Comparison of ENCODE assay signal across 9 mouse cellular contexts in the genomic region with DNA sequence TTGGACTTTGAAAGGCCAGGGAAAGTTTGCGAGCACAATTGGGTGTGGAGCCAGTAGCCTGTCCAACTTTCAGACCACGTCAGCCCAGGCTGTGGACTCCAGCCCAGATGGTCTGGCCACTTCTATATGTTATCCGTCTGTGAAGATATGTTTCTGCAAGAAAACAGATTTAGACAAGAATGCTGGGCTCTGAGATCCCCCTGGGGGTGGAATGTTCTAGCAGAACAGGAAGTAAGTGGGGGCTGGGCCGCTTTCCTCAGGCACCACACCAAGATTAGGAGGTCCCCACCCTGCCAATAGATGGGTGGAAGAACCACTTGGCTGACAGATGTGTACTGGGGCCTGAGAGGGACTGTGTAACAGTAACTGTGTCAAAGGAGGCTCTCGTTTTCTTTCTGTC. TPM values are rescaled to one million over a fixed set of nuclear protein-coding genes. Genes with fewer than 3 reads are reported as not detected.
DNase-seq lines count a peak whose midpoint lies in the region; ATAC-seq and TF ChIP-seq lines count a peak whose summit lies in the region.
"Had no signal": no experiment of that assay in that cellular context is flagged by ENCODE, and none has a peak within 500 bp of the region (broad histone marks: within the 10 kb centered on the region; RNA-seq: fewer than 3 reads in every experiment).

No protein-coding gene starts in this region.

- no peak overlapping the region for H3K4me2 ChIP-seq in kidney, embryonic 15.5 days
- no peak overlapping the region for H3K4me2 ChIP-seq in stomach, postnatal 0 days (replicated peaks; ENCODE audit: low read depth)
- H3K4me2 ChIP-seq in forebrain, embryonic 14.5 days (ENCODE audit: low read length), result no peak overlapping the region
- H3K4me2 ChIP-seq: embryonic facial prominence, embryonic 12.5 days had no signal

- H3K4me3 ChIP-seq in kidney, embryonic 15.5 days (replicated peaks), result no peak overlapping the region
- no peak overlapping the region for H3K4me3 ChIP-seq in stomach, postnatal 0 days (ENCODE audit: low read depth, low read length)
- no peak overlapping the region for H3K4me3 ChIP-seq in forebrain, embryonic 14.5 days (ENCODE audit: low read depth, low read length)
- H3K4me3 ChIP-seq: embryonic facial prominence, embryonic 12.5 days had no signal

- peak; percentile 42 for TF ChIP-seq CTCF in stomach, postnatal 0 days (IDR thresholded peaks at IDR 0.05; ENCODE audit: low read depth)

- 57% methylated on average over 5 of the region's 5 CpGs for WGBS in kidney, embryonic 15.5 days
- WGBS in stomach, postnatal 0 days, result 29% methylated on average over 5 of the region's 5 CpGs
- WGBS in forebrain, embryonic 14.5 days, result 91% methylated on average over 5 of the region's 5 CpGs

- no peaks in the 10 kb centered on the region for H3K27me3 ChIP-seq in kidney, embryonic 15.5 days
- H3K27me3 ChIP-seq in stomach, postnatal 0 days (ENCODE audit: control insufficient read depth, insufficient read depth, low read length), result no peaks in the 10 kb centered on the region
- no peaks in the 10 kb centered on the region for H3K27me3 ChIP-seq in forebrain, embryonic 14.5 days (replicated peaks; ENCODE audit: control insufficient read depth, insufficient read depth, low read length)
- H3K27me3 ChIP-seq: embryonic facial prominence, embryonic 12.5 days had no signal

- H3K9ac ChIP-seq in kidney, embryonic 15.5 days, result no peak overlapping the region
- H3K9ac ChIP-seq in stomach, postnatal 0 days (ENCODE audit: low read length), result no peak overlapping the region
- H3K9ac ChIP-seq in forebrain, embryonic 14.5 days (ENCODE audit: low read length), result no peak overlapping the region
- H3K9ac ChIP-seq: embryonic facial prominence, embryonic 12.5 days had no signal

- peak overlapping the region; percentile 56 for H3K27ac ChIP-seq in kidney, embryonic 15.5 days
- peak overlapping the region; percentile 79 for H3K27ac ChIP-seq in stomach, postnatal 0 days (replicated peaks)
- no peak overlapping the region for H3K27ac ChIP-seq in forebrain, embryonic 14.5 days (ENCODE audit: low read depth, low read length)
- H3K27ac ChIP-seq: embryonic facial prominence, embryonic 12.5 days had no signal

- H3K4me1 ChIP-seq in kidney, embryonic 15.5 days, result peaks cover 13% of the 10 kb centered on the region; the same call in 1 of the 2 replicates
- H3K4me1 ChIP-seq in stomach, postnatal 0 days (replicated peaks; ENCODE audit: control insufficient read depth, insufficient read depth), result 0 out of 2 replicates have a peak, but pooled peaks cover 2% of the 10 kb centered on the region
- H3K4me1 ChIP-seq in forebrain, embryonic 14.5 days (ENCODE audit: control insufficient read depth, insufficient read depth, low read length), result no peaks in the 10 kb centered on the region

- no peak for DNase-seq in kidney, adult 11 months
- DNase-seq in heart, adult 8-10 months (ENCODE audit: low spot score), result peak; percentile 69
- peak; percentile 63 for DNase-seq in kidney, postnatal 10 days
- DNase-seq in stomach, postnatal 0 days (ENCODE audit: low spot score), result peak; percentile 24
- DNase-seq in forebrain, embryonic 14.5 days (ENCODE audit: low spot score), result no peak
- no peak for DNase-seq in T-cell, adult 2 months (ENCODE audit: low spot score)
- no peak for DNase-seq in thymus, postnatal 25 days

- no peaks in the 10 kb centered on the region for H3K36me3 ChIP-seq in kidney, embryonic 15.5 days
- H3K36me3 ChIP-seq in stomach, postnatal 0 days (ENCODE audit: control insufficient read depth, insufficient read depth, low read length), result no peaks in the 10 kb centered on the region
- H3K36me3 ChIP-seq in forebrain, embryonic 14.5 days (ENCODE audit: control insufficient read depth, insufficient read depth, low read length), result no peaks in the 10 kb centered on the region
- H3K36me3 ChIP-seq: embryonic facial prominence, embryonic 12.5 days had no signal

- TF ChIP-seq EP300 in stomach, postnatal 0 days (optimal IDR thresholded peaks at IDR 0.05), result peak; percentile 26

- ATAC-seq in kidney, embryonic 15.5 days (replicated peaks; ENCODE audit: low FRiP score), result peak; percentile 36; the same call in 1 of the 2 replicates
- ATAC-seq in stomach, postnatal 0 days (ENCODE audit: low FRiP score, low TSS enrichment), result peak; percentile 74
- no peak for ATAC-seq in forebrain, embryonic 14.5 days

- H3K9me3 ChIP-seq in kidney, embryonic 15.5 days (replicated peaks), result no peaks in the 10 kb centered on the region
- H3K9me3 ChIP-seq in stomach, postnatal 0 days (ENCODE audit: control insufficient read depth, low read length), result no peaks in the 10 kb centered on the region
- no peaks in the 10 kb centered on the region for H3K9me3 ChIP-seq in forebrain, embryonic 14.5 days (replicated peaks; ENCODE audit: control insufficient read depth, low read length)
- H3K9me3 ChIP-seq: embryonic facial prominence, embryonic 12.5 days had no signal

RNA-seq across cellular contexts. Expression of a gene that starts 37.8 kb away (rescaled TPM):
- 51.0 and 62.1 TPM in 2 replicates for polyA plus RNA-seq in kidney, embryonic 15.5 days (2015; fragmentation: Nextera tagmentation; extraction: Ambion mirVana)
- 10 to 100 TPM; 10.8 to 17.6 (median 15.1) TPM for total RNA-seq in heart, adult 8-10 months (2022)
- polyA plus RNA-seq in stomach, postnatal 0 days (2015; fragmentation: Nextera tagmentation; extraction: Ambion mirVana), result 68.7 and 69.2 TPM in 2 replicates
- 5.3 and 6.9 TPM in 2 replicates for polyA plus RNA-seq in forebrain, embryonic 14.5 days (2014; fragmentation: Nextera tagmentation; extraction: Ambion mirVana)

Comparison
In these comparisons a context has a peak if more than half of its experiments do, and no peak if none do; other contexts are left out.
1. DNase-seq: peak in heart, adult 8-10 months (single experiment), kidney, postnatal 10 days (single experiment) and stomach, postnatal 0 days (single experiment); none in kidney, adult 11 months (single experiment), forebrain, embryonic 14.5 days (single experiment), T-cell, adult 2 months (single experiment) and thymus, postnatal 25 days (single experiment).